Mouse (Mus musculus) limb, embryonic 14.5 days (tissue): ENCODE results near the gene Hnrnpu. TPM values are rescaled to one million over a fixed set of nuclear protein-coding genes. Genes with fewer than 3 reads are reported as not detected.

ENCODE experiments used
- ATAC-seq: fragments of 200-750 bp; cut with Nextera tagmentation; 2 replicates; pipeline ENCODE4 v1.8.0; 2017; ENCODE audit warnings: low read depth, moderate number of reproducible peaks, moderate TSS enrichment; ENCODE audit not compliant: low FRiP score
- DNase-seq: peaks from one replicate; pipeline ENCODE4 v3.0.0-alpha.2; 2015; ENCODE audit warnings: low spot score
- H3K27ac ChIP-seq: fragments of 300-500 bp; sonication (generic); replicated peaks from 2 replicates; pipeline ENCODE4 v1.5.1; 2014; ENCODE audit warnings: low read depth, mild to moderate bottlenecking, low read length, moderate library complexity, mixed read lengths
- H3K27me3 ChIP-seq: fragments of 300-500 bp; sonication (generic); 2 replicates; pipeline ENCODE4 v1.6.1; 2014; ENCODE audit warnings: low read length, mixed read lengths; ENCODE audit not compliant: control insufficient read depth, insufficient read depth
- H3K36me3 ChIP-seq: fragments of 300-500 bp; sonication (generic); 2 replicates; pipeline ENCODE4 v1.6.1; 2014; ENCODE audit warnings: mild to moderate bottlenecking, low read length, moderate library complexity, mixed read lengths; ENCODE audit not compliant: control insufficient read depth, insufficient read depth
- H3K4me1 ChIP-seq: fragments of 300-500 bp; sonication (generic); 2 replicates; pipeline ENCODE4 v1.6.1; 2014; ENCODE audit warnings: antibody characterized with exemption, low read length, mixed read lengths; ENCODE audit not compliant: control insufficient read depth, insufficient read depth
- H3K4me2 ChIP-seq: fragments of 300-500 bp; sonication (generic); replicated peaks from 2 replicates; pipeline ENCODE4 v1.6.1; 2014; ENCODE audit warnings: low read depth, mild to moderate bottlenecking, low read length, moderate library complexity; ENCODE audit not compliant: severe bottlenecking
- H3K4me3 ChIP-seq: fragments of 300-500 bp; sonication (generic); replicated peaks from 2 replicates; pipeline ENCODE4 v1.5.1; 2014; ENCODE audit warnings: low read length
- H3K9ac ChIP-seq: fragments of 300-500 bp; sonication (generic); 2 replicates; pipeline ENCODE4 v1.6.1; 2014; ENCODE audit warnings: mild to moderate bottlenecking, low read depth, low read length, moderate library complexity; ENCODE audit not compliant: severe bottlenecking
- H3K9me3 ChIP-seq: fragments of 300-500 bp; sonication (generic); 2 replicates; pipeline ENCODE4 v1.6.1; 2016; ENCODE audit warnings: low read length; ENCODE audit not compliant: control insufficient read depth
- POLR2A ChIP-seq: fragments of 200-500 bp; IDR thresholded peaks from 2 replicates; pipeline ENCODE4 v1.8.0; 2012; ENCODE audit warnings: inconsistent platforms, mild to moderate bottlenecking, moderate library complexity, borderline replicate concordance; ENCODE audit not compliant: insufficient read depth, insufficient read length; ENCODE audit errors: extremely low read depth
- WGBS: fragments of 180-500 bp; shearing (Covaris S2); extraction: QIAGEN DNeasy Blood & Tissue Kit; methylation state at CpG from one replicate; pipeline ENCODE4 v1.1.7; 2014; 5-methylcytosine and 5-hydroxymethylcytosine counted together
- polyA plus RNA-seq, 2 experiments: library from polyadenylated mRNA; depleted of rRNA in 1 of 2; stranded (reverse) in 1 of 2; unstranded in 1 of 2; fragments of >200 nt; fragmentation: Nextera tagmentation in 1 of 2; extraction: Ambion mirVana in 1 of 2; gene quantifications; 2 replicates each; pipeline versions ENCODE4 v1.2.1 to v1.2.3; 2012 to 2014

Gene Hnrnpu
- polyA plus RNA-seq, 2 experiments = 379 to 393 TPM

DNA sequence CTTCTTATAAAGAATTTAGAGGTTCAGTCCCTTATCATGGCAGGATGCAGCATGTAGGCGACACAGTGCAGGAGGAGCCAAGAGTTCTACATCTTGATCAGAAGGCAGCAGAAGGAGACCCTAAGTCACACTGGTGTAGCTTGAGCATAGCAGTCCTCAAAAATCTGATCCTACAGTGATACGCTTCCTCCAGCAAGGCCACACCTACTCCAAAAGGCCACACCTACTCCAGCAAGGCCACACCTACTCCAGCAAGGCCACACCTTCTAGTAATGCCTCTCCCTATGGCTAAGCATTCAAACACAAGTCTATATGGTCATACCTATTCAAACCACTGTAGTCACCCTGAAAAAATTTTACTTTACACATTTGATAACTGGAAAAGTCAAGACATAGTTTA is 38.5 kb upstream of the Hnrnpu start:
- ATAC-seq (no peak), DNase-seq (no peak)
- Histone ChIP-seq H3K4me1 (no peaks in the 10 kb centered on the region), H3K9ac (no peak overlapping the region), H3K27me3 (no peaks in the 10 kb centered on the region), H3K27ac (no peak overlapping the region), H3K36me3 (no peaks in the 10 kb centered on the region), H3K9me3 (no peaks in the 10 kb centered on the region), H3K4me3 (no peak overlapping the region), H3K4me2 (no peak overlapping the region)
- TF ChIP-seq POLR2A = no peak
- 78% methylated on average over 2 of the region's 2 CpGs for WGBS

GRCm38 (mm10) chr1:178375381-178375780 is 37.8 kb upstream of the Hnrnpu start:
- no peaks in the 10 kb centered on the region for H3K27me3 ChIP-seq
- H3K4me2 ChIP-seq = no peak overlapping the region
- H3K27ac ChIP-seq = no peak overlapping the region
- H3K9ac ChIP-seq = no peak overlapping the region
- H3K9me3 ChIP-seq = no peaks in the 10 kb centered on the region
- no peaks in the 10 kb centered on the region for H3K4me1 ChIP-seq
- ATAC-seq = no peak
- DNase-seq = no peak
- no peaks in the 10 kb centered on the region for H3K36me3 ChIP-seq
- no peak overlapping the region for H3K4me3 ChIP-seq
- no peak for TF ChIP-seq POLR2A

- H3K4me3 ChIP-seq = no peak overlapping the region
- ATAC-seq = no peak
- H3K27me3 ChIP-seq = no peaks in the 10 kb centered on the region
- H3K4me2 ChIP-seq = no peak overlapping the region
- WGBS = 86% methylated on average over 4 of the region's 4 CpGs
- peaks cover 3% of the 10 kb centered on the region; the same call in 1 of the 2 replicates for H3K4me1 ChIP-seq
- TF ChIP-seq POLR2A = no peak
- no peaks in the 10 kb centered on the region for H3K9me3 ChIP-seq
- no peaks in the 10 kb centered on the region for H3K36me3 ChIP-seq
- H3K9ac ChIP-seq = no peak overlapping the region
- no peak overlapping the region for H3K27ac ChIP-seq
- DNase-seq = no peak
Measured at GRCm38 (mm10) chr1:178372681-178373080, 35.1 kb upstream of the Hnrnpu start.

DNA sequence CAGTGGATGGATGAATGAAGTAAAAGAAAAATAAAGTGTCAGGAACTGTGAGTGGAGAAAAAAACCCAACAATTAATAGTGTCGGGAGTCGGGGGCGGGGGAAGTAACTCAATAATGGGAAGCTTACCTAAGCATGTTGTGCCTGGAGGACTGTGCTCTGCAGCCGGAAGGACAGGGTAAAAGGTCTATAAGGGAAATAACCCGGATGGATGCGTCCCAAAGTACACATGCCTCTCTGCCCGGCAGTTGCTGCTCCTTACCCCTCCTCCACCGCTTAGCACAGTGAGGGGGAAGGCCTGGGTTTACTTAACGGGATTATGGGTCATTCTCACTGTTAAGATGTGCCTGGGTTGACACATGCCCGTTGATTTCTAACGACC is 31.7 kb upstream of the Hnrnpu start:
- no peak for TF ChIP-seq POLR2A
- Histone ChIP-seq H3K4me1 (peaks cover 3% of the 10 kb centered on the region; the same call in 1 of the 2 replicates), H3K4me2 (peak overlapping the region; percentile 64), H3K9me3 (no peaks in the 10 kb centered on the region), H3K27me3 (no peaks in the 10 kb centered on the region), H3K36me3 (no peaks in the 10 kb centered on the region), H3K27ac (0 out of 2 replicates have a peak overlapping the region, but pooled peaks have one; percentile 8), H3K4me3 (peak overlapping the region; percentile 37), H3K9ac (peak overlapping the region; percentile 53)
- ATAC-seq (peak; percentile 63), DNase-seq (peak; percentile 12)
- WGBS = under 1% methylated on average over 11 of the region's 11 CpGs

- DNase-seq (peak; percentile 76), ATAC-seq (peak; percentile 93)
- Histone ChIP-seq H3K4me2 (peak overlapping the region; percentile 64), H3K36me3 (no peaks in the 10 kb centered on the region), H3K9me3 (no peaks in the 10 kb centered on the region), H3K9ac (peak overlapping the region; percentile 53), H3K4me1 (peaks cover 3% of the 10 kb centered on the region; the same call in 1 of the 2 replicates), H3K27ac (0 out of 2 replicates have a peak overlapping the region, but pooled peaks have one; percentile 8), H3K4me3 (peak overlapping the region; percentile 37), H3K27me3 (no peaks in the 10 kb centered on the region)
- WGBS = under 1% methylated on average over 36 of the region's 36 CpGs
- 0 out of 2 replicates have a peak, but pooled peaks have one; percentile 25 for TF ChIP-seq POLR2A
Measured at GRCm38 (mm10) chr1:178368548-178369271, 31.1 kb upstream of the Hnrnpu start.

- ATAC-seq (no peak), DNase-seq (no peak)
- Histone ChIP-seq H3K27ac (no peak overlapping the region), H3K4me1 (peaks cover 3% of the 10 kb centered on the region; the same call in 1 of the 2 replicates), H3K9ac (no peak overlapping the region), H3K27me3 (no peaks in the 10 kb centered on the region), H3K4me2 (peak overlapping the region; percentile 64; the same call in 1 of the 2 replicates), H3K36me3 (no peaks in the 10 kb centered on the region), H3K4me3 (no peak overlapping the region), H3K9me3 (no peaks in the 10 kb centered on the region)
- WGBS = 78% methylated on average over 6 of the region's 6 CpGs
- no peak for TF ChIP-seq POLR2A
Measured at GRCm38 (mm10) chr1:178368121-178368520, 30.5 kb upstream of the Hnrnpu start.
